Mouse (Mus musculus) urinary bladder, postnatal 25 days (tissue): ENCODE results near the gene Gm49486.

Source experiments
- DNase-seq: peaks from one replicate; pipeline ENCODE4 v3.0.0; 2022; ENCODE audit warnings: low spot score

The Gm49486 gene

DNA sequence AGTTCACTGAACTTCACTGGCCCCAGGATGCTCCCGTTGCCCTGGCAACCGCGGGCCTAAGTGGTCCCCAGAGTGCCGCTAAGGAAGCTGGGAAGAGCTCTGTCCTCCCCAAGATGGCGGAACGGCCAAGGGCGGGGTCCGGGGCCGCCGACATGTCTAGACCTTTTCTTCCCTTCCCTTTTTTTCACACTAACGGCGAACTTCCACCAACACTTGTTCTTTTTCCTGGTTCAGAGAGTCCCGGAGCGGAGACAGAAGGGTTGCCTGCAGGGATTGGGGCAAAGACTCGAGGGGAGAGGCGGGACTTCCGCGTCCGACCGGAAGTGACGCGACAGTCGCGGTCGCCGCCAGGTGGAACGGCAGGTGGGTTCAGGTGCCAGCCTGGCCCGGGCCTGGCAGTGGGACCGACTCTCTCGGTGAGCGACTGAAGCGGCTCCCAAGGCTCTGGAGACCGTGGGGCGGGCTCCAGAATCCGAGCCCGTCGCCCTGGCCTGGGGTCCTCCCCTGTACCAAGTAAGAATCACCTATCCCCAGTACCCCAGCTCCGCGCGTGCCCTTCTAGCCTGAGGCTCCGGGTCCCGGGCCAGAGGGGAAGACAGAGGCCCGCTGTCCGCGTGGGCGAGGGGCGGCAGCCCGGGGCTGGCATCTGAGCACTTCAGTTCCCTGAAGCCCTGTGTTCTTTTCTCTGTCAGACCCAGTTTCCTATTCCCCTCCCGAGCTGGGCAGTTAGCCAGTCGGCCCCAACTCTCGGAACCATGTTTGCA, at the start of gene Gm49486, which contains the start of gene Pick1:
Gene Gm49486 (plus strand): TSS at position 334 of the 764 bp plus-strand sequence.
Gene Pick1 (plus strand): TSS at position 116 of the 764 bp plus-strand sequence.
- peak; percentile 84 for DNase-seq

GRCm38 (mm10) chr15:79185213-79185612, 44.0 kb upstream of the Gm49486 start:
- no peak for DNase-seq

DNA sequence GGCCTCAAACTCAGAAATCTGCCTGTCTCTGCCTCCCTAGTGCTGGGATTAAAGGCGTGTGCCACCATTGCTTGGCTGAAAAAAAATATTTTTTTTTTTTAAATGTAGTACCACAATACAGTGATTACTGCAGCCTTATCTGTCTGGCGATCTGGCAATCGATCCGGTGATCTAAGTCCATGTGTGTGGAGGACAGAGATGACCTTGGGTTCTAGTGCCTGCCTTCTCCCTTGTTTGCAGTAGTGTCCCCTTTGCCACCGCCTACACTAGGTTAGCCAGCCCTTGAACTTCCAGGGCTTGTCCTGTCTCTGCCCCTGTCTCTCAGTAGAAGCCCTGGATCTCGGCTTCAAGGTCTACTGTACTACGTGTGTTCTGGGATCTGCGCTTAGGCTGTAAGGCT, 41.4 kb upstream of the Gm49486 start:
- no peak for DNase-seq

GRCm38 (mm10) chr15:79191426-79191825, 37.8 kb upstream of the Gm49486 start:
- DNase-seq: no peak

- DNase-seq: no peak
Observed at GRCm38 (mm10) chr15:79192450-79192849, 36.7 kb upstream of the Gm49486 start.

GRCm38 (mm10) chr15:79192885-79193845, 36.0 kb upstream of the Gm49486 start:
- no peak for DNase-seq

- no peak for DNase-seq
Observed at GRCm38 (mm10) chr15:79194048-79194447, 35.1 kb upstream of the Gm49486 start.

DNA sequence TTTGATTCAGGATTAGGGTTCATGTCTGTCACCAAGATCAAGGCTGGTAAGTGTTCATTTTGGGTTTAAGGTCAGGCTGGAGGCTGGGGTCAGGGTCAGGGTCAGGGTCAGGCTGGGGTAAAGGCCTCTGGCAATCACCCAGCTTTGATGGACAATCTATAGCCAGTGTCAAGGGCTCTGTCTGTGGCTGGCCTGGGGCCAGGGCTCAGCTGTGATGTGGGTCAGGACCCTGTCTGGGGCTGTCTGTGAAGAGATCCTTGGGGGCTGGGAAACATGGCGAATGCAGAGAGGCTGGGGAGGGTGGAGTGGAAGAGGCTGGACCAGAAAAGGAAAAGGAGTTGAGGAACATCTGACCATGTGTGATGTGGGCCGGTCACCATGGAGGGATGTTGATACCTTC, 34.2 kb upstream of the Gm49486 start:
- DNase-seq: no peak

- no peak for DNase-seq
Observed at GRCm38 (mm10) chr15:79195492-79195891, 33.7 kb upstream of the Gm49486 start.

DNA sequence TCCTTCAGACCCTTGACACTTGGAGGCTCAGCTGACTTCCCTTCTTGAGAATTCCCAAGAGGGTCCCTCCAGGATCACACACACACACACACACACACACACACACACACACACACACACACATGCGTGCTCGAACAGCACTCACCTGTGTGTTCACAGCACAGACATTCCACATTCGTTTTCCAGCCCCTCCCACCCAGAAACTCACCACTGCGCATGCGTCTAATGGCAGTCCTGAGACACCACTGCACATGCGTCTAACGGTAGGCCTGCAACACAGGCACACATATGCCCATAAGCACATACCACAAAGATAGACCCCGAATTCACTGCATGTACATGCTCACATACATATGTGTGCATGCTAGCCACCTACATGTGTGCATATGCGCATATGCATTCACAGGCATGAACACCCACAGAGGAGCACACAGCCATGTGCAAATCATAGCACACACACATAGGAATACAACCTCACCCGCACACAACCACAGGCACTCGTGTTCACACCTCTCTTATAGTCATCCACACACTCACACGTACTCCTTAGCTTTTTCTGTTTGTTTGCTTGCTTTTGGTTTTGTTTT, 29.7 kb upstream of the Gm49486 start:
- no peak for DNase-seq

- no peak for DNase-seq
Observed at GRCm38 (mm10) chr15:79201491-79202150, 27.6 kb upstream of the Gm49486 start.

DNA sequence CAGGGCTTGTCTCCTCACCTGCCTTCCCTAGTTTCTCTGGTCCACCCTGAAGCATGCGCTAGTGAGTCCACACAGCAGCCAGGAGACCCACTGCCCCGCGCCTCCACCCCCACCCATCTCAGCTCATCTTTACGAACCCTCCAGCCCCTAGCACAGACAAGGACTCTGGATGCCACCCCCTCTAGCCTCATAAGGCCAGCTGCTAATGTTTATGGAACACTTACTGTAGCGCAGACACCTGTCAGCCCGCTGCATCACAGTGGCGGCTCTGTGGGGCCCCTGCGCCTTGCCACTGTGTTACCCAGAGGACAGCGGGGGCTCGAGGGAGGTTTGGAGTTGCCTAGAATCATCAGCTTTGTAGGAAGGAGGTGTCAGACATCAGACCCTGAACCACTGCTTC, 26.6 kb upstream of the Gm49486 start:
- DNase-seq: no peak

DNA sequence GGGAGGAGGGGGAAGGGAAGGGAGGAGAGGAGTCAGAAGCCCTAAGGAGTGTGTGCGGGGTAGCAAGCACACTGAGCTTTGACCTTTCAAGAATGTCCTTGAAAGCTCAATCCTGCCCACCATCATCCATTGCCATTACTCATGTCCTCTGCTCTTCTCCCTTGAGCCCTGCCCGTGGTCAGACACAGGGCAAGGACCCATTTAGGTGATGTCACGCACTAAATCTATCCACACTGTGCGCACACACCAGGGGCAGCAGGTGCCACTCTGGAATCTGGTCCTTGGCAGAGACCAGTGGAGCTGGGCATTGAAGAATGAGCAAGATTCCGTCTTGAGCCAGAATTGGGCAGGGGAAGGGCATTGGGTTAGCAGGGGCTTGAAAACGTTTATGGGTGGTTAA, 21.0 kb upstream of the Gm49486 start:
- no peak for DNase-seq

GRCm38 (mm10) chr15:79208758-79209439, 20.3 kb upstream of the Gm49486 start:
- DNase-seq: no peak

DNA sequence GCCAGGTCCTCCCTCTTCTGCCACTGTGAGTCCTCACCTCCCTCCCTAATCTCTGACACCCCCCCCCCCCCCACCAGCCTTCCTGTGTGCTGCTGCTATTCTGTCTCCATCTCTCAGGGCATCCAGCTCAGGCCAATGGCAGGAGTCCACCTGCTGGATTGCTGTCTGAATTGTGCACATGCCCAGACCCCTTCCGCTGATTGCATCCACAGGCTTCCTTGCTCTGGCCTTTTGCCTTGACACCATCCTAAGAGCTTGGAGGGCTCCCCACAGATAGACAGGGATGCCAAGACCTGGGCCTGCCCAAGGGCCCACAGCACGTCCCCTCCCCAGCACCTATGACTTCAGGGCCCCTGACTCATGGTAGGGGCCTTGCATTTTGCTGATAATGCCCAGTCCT, 18.8 kb upstream of the Gm49486 start:
- DNase-seq: no peak

DNA sequence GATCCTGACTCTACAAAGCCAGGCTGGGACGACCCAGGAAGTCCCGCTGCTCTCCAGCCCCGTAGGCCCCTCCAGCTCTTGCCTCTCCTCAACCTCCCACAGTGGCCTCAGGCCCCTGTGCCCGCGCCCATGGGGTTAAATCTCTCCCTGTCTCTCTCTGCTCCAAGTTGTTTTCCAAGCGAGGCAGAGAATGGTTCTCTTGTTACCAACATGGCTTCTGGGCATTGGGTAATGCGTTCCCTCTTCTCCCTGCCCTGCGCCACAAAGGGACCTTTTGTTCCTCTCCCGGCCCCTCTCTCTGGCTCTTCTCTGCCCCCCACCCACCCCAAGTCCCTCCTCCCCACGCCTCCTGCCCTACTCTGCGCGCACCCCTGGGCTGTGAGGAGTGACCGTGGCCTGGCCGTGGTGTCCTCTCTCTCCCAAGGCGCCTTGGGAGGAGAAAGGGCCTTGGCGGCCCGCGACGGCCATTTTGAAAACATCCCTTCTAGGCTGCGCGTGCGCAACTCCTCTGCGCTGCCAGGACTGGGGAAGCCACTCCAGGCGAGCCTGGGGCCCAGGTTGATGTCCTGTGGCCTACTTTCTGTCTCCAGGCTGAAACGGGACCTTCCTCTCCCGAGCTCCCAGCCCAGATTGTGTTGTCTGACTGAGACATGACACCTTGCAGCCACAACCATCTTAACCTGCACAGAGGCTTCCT, 16.3 kb upstream of the Gm49486 start:
- DNase-seq: no peak

GRCm38 (mm10) chr15:79213591-79213990, 15.6 kb upstream of the Gm49486 start:
- no peak for DNase-seq

GRCm38 (mm10) chr15:79216191-79216590, 13.0 kb upstream of the Gm49486 start:
- DNase-seq: no peak

GRCm38 (mm10) chr15:79219572-79219971, 9.6 kb upstream of the Gm49486 start:
- no peak for DNase-seq

DNA sequence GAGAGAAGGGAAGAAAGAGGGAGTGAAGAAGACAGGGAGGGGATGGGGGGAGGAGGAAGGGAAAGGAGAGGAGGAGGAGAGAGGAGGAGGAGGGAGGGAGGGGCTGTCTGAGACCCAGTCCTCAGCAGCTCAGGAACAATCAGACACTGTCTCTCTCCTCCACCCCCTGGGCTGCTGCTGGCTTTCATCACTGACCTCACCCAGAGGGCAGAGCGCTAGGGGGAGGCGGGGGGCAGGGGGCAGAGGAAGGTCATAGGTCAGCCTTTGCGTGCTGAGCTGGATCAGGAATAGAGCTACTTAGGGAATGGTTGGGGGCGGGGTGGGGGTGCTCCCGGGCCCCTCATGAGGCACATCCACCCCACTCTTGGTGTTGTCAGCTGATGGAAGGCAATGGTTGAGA, 5.5 kb upstream of the Gm49486 start:
- no peak for DNase-seq

- peak; percentile 81 for DNase-seq
Observed at GRCm38 (mm10) chr15:79224685-79225084, 4.5 kb upstream of the Gm49486 start.
